10 mouse cellular contexts compared by ENCODE assay signal in genomic region chr17:25880196-25880910, GRCm38 (mm10). TPM values are rescaled to one million over a fixed set of nuclear protein-coding genes. Genes with fewer than 3 reads are reported as not detected.
DNase-seq lines count a peak whose midpoint lies in the region; ATAC-seq and TF ChIP-seq lines count a peak whose summit lies in the region.
"Had no signal": no experiment of that assay in that cellular context is flagged by ENCODE, and none has a peak within 500 bp of the region (broad histone marks: within the 10 kb centered on the region; RNA-seq: fewer than 3 reads in every experiment).

Gene Wfikkn1, minus strand, starts transcription at chr17:25880858.

- no peaks in the 10 kb centered on the region for H3K27me3 ChIP-seq in kidney, adult 2 months (replicated peaks; ENCODE audit: control insufficient read depth, insufficient read depth, low read length)
- no peaks in the 10 kb centered on the region for H3K27me3 ChIP-seq in embryonic facial prominence, embryonic 11.5 days (ENCODE audit: control insufficient read depth, insufficient read depth, low read length)
- no peaks in the 10 kb centered on the region for H3K27me3 ChIP-seq in limb, embryonic 13.5 days
- no peaks in the 10 kb centered on the region for H3K27me3 ChIP-seq in neural tube, embryonic 13.5 days
- H3K27me3 ChIP-seq: lung, embryonic 15.5 days had no signal

- H3K9ac ChIP-seq in embryonic facial prominence, embryonic 11.5 days (replicated peaks; ENCODE audit: low read length) = peak within 1 kb of the TSS; percentile 18; the same call in 1 of the 2 replicates
- peak within 1 kb of the TSS; percentile 35; the same call in 1 of the 2 replicates for H3K9ac ChIP-seq in limb, embryonic 13.5 days
- H3K9ac ChIP-seq in neural tube, embryonic 13.5 days = peak within 1 kb of the TSS; percentile 5; the same call in 1 of the 2 replicates
- H3K9ac ChIP-seq: lung, embryonic 15.5 days had no signal

- peak; percentile 31 for DNase-seq in kidney, adult 9 months
- no peak for DNase-seq in kidney, adult 2 months
- no peak for DNase-seq in embryonic facial prominence, embryonic 11.5 days (ENCODE audit: low spot score)
- DNase-seq in adrenal gland, postnatal 14 days = no peak
- DNase-seq in spleen, postnatal 14 days (ENCODE audit: low spot score in 2 of 2) = no peak
- no peak for DNase-seq in lung, postnatal 25 days (ENCODE audit: low spot score)

- no peak within 1 kb of the TSS for H3K27ac ChIP-seq in kidney, adult 2 months (ENCODE audit: insufficient read depth, low read depth, low read length)
- H3K27ac ChIP-seq in embryonic facial prominence, embryonic 11.5 days (replicated peaks; ENCODE audit: low read depth, low read length) = peak within 1 kb of the TSS; percentile 56
- H3K27ac ChIP-seq in limb, embryonic 13.5 days = 0 out of 2 replicates have a peak within 1 kb of the TSS, but pooled peaks have one; percentile 44
- peak within 1 kb of the TSS; percentile 59 for H3K27ac ChIP-seq in neural tube, embryonic 13.5 days (replicated peaks)
- H3K27ac ChIP-seq: lung, embryonic 15.5 days had no signal

- 42% methylated on average over 5 of the region's 5 CpGs for WGBS in kidney, adult 2 months
- WGBS in embryonic facial prominence, embryonic 11.5 days = 14% methylated on average over 5 of the region's 5 CpGs
- WGBS in limb, embryonic 13.5 days = 26% methylated on average over 5 of the region's 5 CpGs
- 22% methylated on average over 5 of the region's 5 CpGs for WGBS in neural tube, embryonic 13.5 days

- no peaks in the 10 kb centered on the region for H3K9me3 ChIP-seq in embryonic facial prominence, embryonic 11.5 days (replicated peaks; ENCODE audit: control insufficient read depth, low read length)
- H3K9me3 ChIP-seq in limb, embryonic 13.5 days = no peaks in the 10 kb centered on the region
- H3K9me3 ChIP-seq in neural tube, embryonic 13.5 days = no peaks in the 10 kb centered on the region
- H3K9me3 ChIP-seq: lung, embryonic 15.5 days had no signal

- TF ChIP-seq POLR2A in kidney, adult 2 months (IDR thresholded peaks at IDR 0.05; ENCODE audit: low read depth, low read length) = no peak

- H3K4me2 ChIP-seq in embryonic facial prominence, embryonic 11.5 days (ENCODE audit: low read depth, low read length) = no peak within 1 kb of the TSS
- no peak within 1 kb of the TSS for H3K4me2 ChIP-seq in limb, embryonic 13.5 days (replicated peaks)
- no peak within 1 kb of the TSS for H3K4me2 ChIP-seq in neural tube, embryonic 13.5 days
- H3K4me2 ChIP-seq: lung, embryonic 15.5 days had no signal

- H3K4me1 ChIP-seq in kidney, adult 2 months (ENCODE audit: control insufficient read depth, insufficient read depth, low read length) = peaks cover 22% of the 10 kb centered on the region; the same call in 1 of the 2 replicates
- H3K4me1 ChIP-seq in embryonic facial prominence, embryonic 11.5 days (ENCODE audit: control insufficient read depth, insufficient read depth, low read length) = peaks cover 19% of the 10 kb centered on the region
- H3K4me1 ChIP-seq in limb, embryonic 13.5 days = peaks cover 35% of the 10 kb centered on the region
- peaks cover 34% of the 10 kb centered on the region for H3K4me1 ChIP-seq in neural tube, embryonic 13.5 days (replicated peaks)

- ATAC-seq in embryonic facial prominence, embryonic 11.5 days (replicated peaks; ENCODE audit: insufficient number of reproducible peaks, low FRiP score, low TSS enrichment, low read depth) = no peak
- no peak for ATAC-seq in limb, embryonic 13.5 days (ENCODE audit: low FRiP score, low read depth)
- ATAC-seq in neural tube, embryonic 13.5 days (ENCODE audit: low read depth) = no peak
- ATAC-seq: intestine, postnatal 0 days had no signal

- no peak within 1 kb of the TSS for H3K4me3 ChIP-seq in kidney, adult 2 months (ENCODE audit: insufficient read depth, low read depth, low read length)
- no peak within 1 kb of the TSS for H3K4me3 ChIP-seq in embryonic facial prominence, embryonic 11.5 days (ENCODE audit: low read depth, low read length)
- no peak within 1 kb of the TSS for H3K4me3 ChIP-seq in limb, embryonic 13.5 days
- no peak within 1 kb of the TSS for H3K4me3 ChIP-seq in neural tube, embryonic 13.5 days
- H3K4me3 ChIP-seq: lung, embryonic 15.5 days had no signal

- H3K36me3 ChIP-seq in kidney, adult 2 months (ENCODE audit: control insufficient read depth, insufficient read depth, low read length) = no peaks in the 10 kb centered on the region
- no peaks in the 10 kb centered on the region; the same call in none of the 2 replicates for H3K36me3 ChIP-seq in embryonic facial prominence, embryonic 11.5 days (replicated peaks; ENCODE audit: control insufficient read depth, insufficient read depth, low read depth, low read length)
- H3K36me3 ChIP-seq in limb, embryonic 13.5 days = peaks cover 63% of the 10 kb centered on the region
- peaks cover 60% of the 10 kb centered on the region for H3K36me3 ChIP-seq in neural tube, embryonic 13.5 days

- TF ChIP-seq CTCF in kidney, adult 2 months (conservative IDR thresholded peaks at IDR 0.05; ENCODE audit: insufficient read depth, insufficient read length, low read depth, low read length) = no peak

RNA-seq across cellular contexts. Expression of gene Wfikkn1, which starts in this region (rescaled TPM):
- 0.31 and 0.42 TPM in 2 replicates for polyA plus RNA-seq in kidney, adult 2 months (2012; rRNA removed)
- 0.63 and 0.87 TPM in 2 replicates for polyA plus RNA-seq in embryonic facial prominence, embryonic 11.5 days (2014; fragmentation: Nextera tagmentation; extraction: Ambion mirVana)
- 0.41 and 0.57 TPM in 2 replicates for polyA plus RNA-seq in limb, embryonic 13.5 days (2015; fragmentation: Nextera tagmentation; extraction: Ambion mirVana)
- polyA plus RNA-seq in neural tube, embryonic 13.5 days (2015; fragmentation: Nextera tagmentation; extraction: Ambion mirVana) = 0.53 and 0.79 TPM in 2 replicates
- total RNA-seq in adrenal gland, postnatal 14 days (2021) = 1.2 and 1.5 TPM in 2 replicates
